Mouse (Mus musculus) cerebellum, adult 2 months (tissue): ENCODE data around the gene Tfcp2. TPM values are rescaled to one million over a fixed set of nuclear protein-coding genes. Genes with fewer than 3 reads are reported as not detected.
"Not testable (repeated sequence)": the region's sequence is repeated elsewhere in the genome, so short reads cannot be mapped to it uniquely, and the experiment has no call there.

ENCODE experiments used
- DNase-seq, 2 experiments: peaks; one replicate each; pipeline ENCODE4 v3.0.0; 2021
- H3K27ac ChIP-seq: fragments of 200-500 bp; 2 replicates; pipeline ENCODE4 v1.5.1; 2012; ENCODE audit warnings: low read length, control low read depth, inconsistent platforms; ENCODE audit not compliant: insufficient read depth
- H3K27me3 ChIP-seq: fragments of 200-500 bp; 2 replicates; pipeline ENCODE4 v1.6.1; 2012; ENCODE audit warnings: inconsistent platforms, mild to moderate bottlenecking, low read length, moderate library complexity; ENCODE audit not compliant: control insufficient read depth, insufficient read depth
- H3K4me1 ChIP-seq: fragments of 200-500 bp; 2 replicates; pipeline ENCODE4 v1.6.1; 2011; ENCODE audit warnings: low read length; ENCODE audit not compliant: control insufficient read depth, insufficient read depth
- H3K4me3 ChIP-seq: fragments of 200-500 bp; replicated peaks from 2 replicates; pipeline ENCODE3; 2011; ENCODE audit warnings: mild to moderate bottlenecking, low read depth, low read length, control low read depth; ENCODE audit not compliant: insufficient read depth
- CTCF ChIP-seq: fragments of 200-500 bp; IDR thresholded peaks from 2 replicates; pipeline ENCODE4 v1.5.1; 2011; ENCODE audit warnings: low read depth, mild to moderate bottlenecking, control low read depth, low read length, moderate library complexity, borderline replicate concordance; ENCODE audit not compliant: insufficient read depth
- POLR2A ChIP-seq: fragments of 200-500 bp; IDR thresholded peaks from 2 replicates; pipeline ENCODE4 v1.6.1; 2011; ENCODE audit warnings: low read length, control low read depth, borderline replicate concordance; ENCODE audit not compliant: insufficient read depth
- WGBS: fragments of 180-500 bp; shearing (Covaris S2); methylation state at CpG from one replicate; pipeline ENCODE4 v1.1.7; 2018; 5-methylcytosine and 5-hydroxymethylcytosine counted together
- polyA plus RNA-seq: library from polyadenylated mRNA; depleted of rRNA; stranded (reverse); fragments of >200 nt; gene quantifications from 2 replicates; pipeline ENCODE4 v1.2.3, GENCODE M21; 2012

The Tfcp2 gene
- polyA plus RNA-seq, 1 experiment = 25.4 TPM

- H3K4me3 ChIP-seq = no peak overlapping the region
Observed at GRCm38 (mm10) chr15:100550280-100550679, 1.5 kb downstream of the Tfcp2 start.

GRCm38 (mm10) chr15:100543651-100544030 lies 8.2 kb downstream of the Tfcp2 start:
- H3K27me3 ChIP-seq, H3K4me1 ChIP-seq, H3K27ac ChIP-seq, DNase-seq, H3K4me3 ChIP-seq: not testable (repeated sequence)
- 96% methylated on average over 14 of the region's 14 CpGs for WGBS

More at GRCm38 (mm10) chr15:100550280-100550679, 1.5 kb downstream of the Tfcp2 start:
- DNase-seq = no peak
- Histone ChIP-seq H3K27ac (no peak overlapping the region), H3K27me3 (no peaks in the 10 kb centered on the region), H3K4me1 (peaks cover 4% of the 10 kb centered on the region; the same call in 1 of the 2 replicates)
- WGBS = 80% methylated on average over 4 of the region's 4 CpGs
- no peak for TF ChIP-seq CTCF
- TF ChIP-seq POLR2A = no peak

GRCm38 (mm10) chr15:100542876-100543650 lies 8.7 kb downstream of the Tfcp2 start:
- H3K27ac ChIP-seq, H3K27me3 ChIP-seq, H3K4me1 ChIP-seq, DNase-seq, H3K4me3 ChIP-seq: not testable (repeated sequence)
- whole genome bisulfite sequencing = 98% methylated on average over 28 of the region's 28 CpGs

- no peak for TF ChIP-seq POLR2A
- TF ChIP-seq CTCF = no peak
- Histone ChIP-seq H3K27me3 (no peaks in the 10 kb centered on the region), H3K27ac (no peak overlapping the region), H3K4me1 (no peaks in the 10 kb centered on the region), H3K4me3 (no peak overlapping the region)
- 95% methylated on average over 4 of the region's 4 CpGs for WGBS
- DNase-seq = no peak
Observed at GRCm38 (mm10) chr15:100541426-100541825, 10.4 kb downstream of the Tfcp2 start.

- 87% methylated on average over 1 of the region's 1 CpGs for WGBS
- H3K4me3 ChIP-seq, H3K4me1 ChIP-seq, H3K27me3 ChIP-seq, DNase-seq, H3K27ac ChIP-seq: not testable (repeated sequence)
Observed at GRCm38 (mm10) chr15:100541001-100541400, 10.8 kb downstream of the Tfcp2 start.

GRCm38 (mm10) chr15:100539411-100539810 lies 12.4 kb downstream of the Tfcp2 start:
- TF ChIP-seq CTCF (no peak), POLR2A (no peak)
- DNase-seq = no peak
- 93% methylated on average over 9 of the region's 9 CpGs for WGBS

GRCm38 (mm10) chr15:100537913-100538312 lies 13.9 kb downstream of the Tfcp2 start:
- no peaks in the 10 kb centered on the region for H3K27me3 ChIP-seq
- WGBS = 89% methylated on average over 6 of the region's 6 CpGs
- no peak overlapping the region for H3K27ac ChIP-seq
- peak in 1 of 2 experiments; percentile 33 for DNase-seq
- no peak overlapping the region for H3K4me3 ChIP-seq
- TF ChIP-seq CTCF = peak; percentile 25; the same call in 1 of the 2 replicates
- TF ChIP-seq POLR2A = no peak
- peaks cover 3% of the 10 kb centered on the region; the same call in 1 of the 2 replicates for H3K4me1 ChIP-seq

More at GRCm38 (mm10) chr15:100539411-100539810, 12.4 kb downstream of the Tfcp2 start:
- no peak overlapping the region for H3K27ac ChIP-seq
- no peaks in the 10 kb centered on the region for H3K4me1 ChIP-seq
- H3K4me3 ChIP-seq = no peak overlapping the region
- no peaks in the 10 kb centered on the region for H3K27me3 ChIP-seq

- no peaks in the 10 kb centered on the region for H3K27me3 ChIP-seq
- TF ChIP-seq CTCF (no peak), POLR2A (no peak)
- H3K4me1 ChIP-seq = no peaks in the 10 kb centered on the region
- no peak for DNase-seq
- WGBS = 79% methylated on average over 5 of the region's 5 CpGs
- no peak overlapping the region for H3K27ac ChIP-seq
- H3K4me3 ChIP-seq = no peak overlapping the region
Observed at GRCm38 (mm10) chr15:100527900-100528299, 23.9 kb downstream of the Tfcp2 start.

- DNase-seq = no peak
- Histone ChIP-seq H3K27me3 (no peaks in the 10 kb centered on the region), H3K27ac (no peak overlapping the region), H3K4me1 (no peaks in the 10 kb centered on the region), H3K4me3 (no peak overlapping the region)
- TF ChIP-seq POLR2A (no peak), CTCF (no peak)
- 95% methylated on average over 14 of the region's 14 CpGs for WGBS
Observed at GRCm38 (mm10) chr15:100525405-100525804, 26.4 kb downstream of the Tfcp2 start.
